Mouse (Mus musculus) embryonic facial prominence, embryonic 15.5 days (tissue): Measurements from ENCODE around the gene Bri3. TPM values are rescaled to one million over a fixed set of nuclear protein-coding genes. Genes with fewer than 3 reads are reported as not detected.
A peak's percentile ranks its signal among the peaks of the same experiment; 100 is the strongest.

ENCODE experiments used
- ATAC-seq: fragments of 200-750 bp; cut with Nextera tagmentation; 2 replicates; pipeline ENCODE4 v1.8.0; 2017; ENCODE audit warnings: low read depth, moderate TSS enrichment; ENCODE audit not compliant: insufficient number of reproducible peaks, low FRiP score, low TSS enrichment
- H3K27ac ChIP-seq: fragments of 300-500 bp; sonication (generic); replicated peaks from 2 replicates; pipeline ENCODE4 v1.5.1; 2015; ENCODE audit warnings: mild to moderate bottlenecking, inconsistent platforms
- H3K27me3 ChIP-seq: fragments of 300-500 bp; sonication (generic); 2 replicates; pipeline ENCODE4 v1.6.1; 2015; ENCODE audit warnings: inconsistent platforms
- H3K36me3 ChIP-seq: fragments of 300-500 bp; sonication (generic); 2 replicates; pipeline ENCODE4 v1.6.1; 2015; ENCODE audit warnings: mild to moderate bottlenecking, inconsistent platforms
- H3K4me1 ChIP-seq: fragments of 300-500 bp; sonication (generic); 2 replicates; pipeline ENCODE4 v1.6.1; 2015; ENCODE audit warnings: inconsistent platforms
- H3K4me2 ChIP-seq: fragments of 300-500 bp; sonication (generic); replicated peaks from 2 replicates; pipeline ENCODE4 v1.6.1; 2015; ENCODE audit warnings: mild to moderate bottlenecking, inconsistent platforms
- H3K4me3 ChIP-seq: fragments of 300-500 bp; sonication (generic); replicated peaks from 2 replicates; pipeline ENCODE4 v1.5.1; 2015; ENCODE audit warnings: mild to moderate bottlenecking, inconsistent platforms
- H3K9ac ChIP-seq: fragments of 300-500 bp; sonication (generic); 2 replicates; pipeline ENCODE4 v1.6.1; 2015; ENCODE audit warnings: inconsistent platforms
- H3K9me3 ChIP-seq: fragments of 300-500 bp; sonication (generic); replicated peaks from 2 replicates; pipeline ENCODE4 v1.6.1; 2016; ENCODE audit warnings: inconsistent platforms
- WGBS: fragments of 180-500 bp; shearing (Covaris S2); methylation state at CpG from one replicate; pipeline ENCODE4 v1.1.7; 2015; 5-methylcytosine and 5-hydroxymethylcytosine counted together
- polyA plus RNA-seq: library from polyadenylated mRNA; unstranded; fragments of >200 nt; fragmentation: Nextera tagmentation; extraction: Ambion mirVana; gene quantifications from 2 replicates; pipeline ENCODE4 v1.2.1, GENCODE M21; 2015

The Bri3 gene
- polyA plus RNA-seq, 1 experiment from 2014 or later: 118 TPM

DNA sequence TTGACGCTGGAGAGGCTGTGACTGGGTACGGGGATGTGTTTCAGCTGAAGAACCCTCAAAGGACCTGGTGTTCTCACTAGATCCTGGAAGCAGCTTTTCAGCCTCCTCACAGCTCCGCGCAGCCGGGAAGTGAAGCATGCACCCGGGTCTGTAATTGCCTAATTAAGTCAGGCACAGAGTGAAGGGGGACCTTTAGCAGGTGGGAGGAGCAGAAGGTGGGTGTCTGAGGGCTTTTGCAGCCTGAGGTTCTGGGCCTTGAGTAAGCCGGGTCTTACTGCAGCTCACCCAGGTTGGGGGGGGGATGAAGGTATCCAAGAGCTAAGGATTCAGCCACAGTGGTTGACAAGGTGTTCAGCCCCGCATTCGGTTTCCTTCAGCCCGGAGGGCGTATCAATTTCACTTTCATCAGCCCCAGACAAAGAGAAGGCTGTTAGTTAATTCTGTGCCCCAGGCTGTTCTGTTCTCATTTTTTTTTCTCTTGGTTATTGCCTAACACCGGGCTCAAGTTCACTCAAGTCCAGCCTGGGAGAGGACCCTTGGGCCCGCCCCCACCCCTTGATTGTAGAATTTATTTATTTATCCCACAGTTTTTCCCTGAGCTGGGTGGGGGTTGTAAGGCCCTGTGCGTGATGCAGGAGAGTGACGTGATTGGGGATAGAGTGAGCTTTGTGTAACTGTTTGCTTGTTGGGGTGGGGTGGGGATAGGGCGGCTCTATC is 239.6 kb downstream of the Bri3 start:
- ATAC-seq: 0 out of 2 replicates have a peak, but pooled peaks have one; percentile 47
- no peak overlapping the region for H3K4me2 ChIP-seq
- no peak overlapping the region for H3K4me3 ChIP-seq
- no peak overlapping the region for H3K27ac ChIP-seq
- no peaks in the 10 kb centered on the region for H3K4me1 ChIP-seq
- no peaks in the 10 kb centered on the region for H3K36me3 ChIP-seq
- 30% methylated on average over 16 of the region's 16 CpGs for WGBS
- H3K9me3 ChIP-seq: no peaks in the 10 kb centered on the region
- H3K27me3 ChIP-seq: no peaks in the 10 kb centered on the region
- no peak overlapping the region for H3K9ac ChIP-seq

DNA sequence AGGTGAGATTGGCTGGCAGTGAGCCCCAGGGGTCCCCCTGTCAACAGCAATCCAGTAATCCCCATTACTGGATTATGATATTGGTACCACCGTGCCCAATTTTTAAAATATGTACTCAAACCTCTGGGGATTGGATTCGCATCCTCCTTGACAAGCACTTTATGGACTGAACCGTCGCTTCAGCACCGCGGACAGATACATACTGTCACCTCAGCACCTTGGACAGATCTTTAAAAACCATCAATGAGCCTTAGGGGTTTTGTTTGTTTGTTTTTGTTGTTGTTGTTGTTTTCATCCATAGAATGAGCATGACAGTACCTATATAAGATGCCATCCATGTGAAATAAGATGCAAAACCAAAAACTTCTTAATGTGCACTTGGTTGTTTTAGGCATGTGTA is 247.1 kb downstream of the Bri3 start:
- Histone ChIP-seq H3K4me2 (no peak overlapping the region), H3K27me3 (no peaks in the 10 kb centered on the region), H3K9me3 (no peaks in the 10 kb centered on the region), H3K27ac (no peak overlapping the region), H3K4me3 (no peak overlapping the region), H3K4me1 (no peaks in the 10 kb centered on the region), H3K9ac (no peak overlapping the region), H3K36me3 (no peaks in the 10 kb centered on the region)
- ATAC-seq: no peak
- 9% methylated on average over 6 of the region's 6 CpGs for WGBS

Other genes with a start within 250 kb of the Bri3 start
- 65.2 and 73.1 TPM in 2 replicates for gene Ccz1, start 229.6 kb upstream of the Bri3 start, polyA plus RNA-seq
- 1.5 and 2.2 TPM in 2 replicates for gene Ocm, start 217.8 kb upstream of the Bri3 start, polyA plus RNA-seq
- 4.5 TPM in 2 replicates for gene Lmtk2, start 144.0 kb upstream of the Bri3 start, polyA plus RNA-seq
- gene Bhlha15, start 54.2 kb upstream of the Bri3 start, polyA plus RNA-seq: 0.74 and 0.79 TPM in 2 replicates
- gene Tecpr1, start 20.8 kb upstream of the Bri3 start, polyA plus RNA-seq: 25.9 and 26.1 TPM in 2 replicates
- gene Baiap2l1, start 113.7 kb downstream of the Bri3 start, polyA plus RNA-seq: 11.3 and 11.7 TPM in 2 replicates